In genomic region chr3:97299885-97300284, GRCm38 (mm10) we compare ENCODE assay signal across 16 mouse cellular contexts. TPM values are rescaled to one million over a fixed set of nuclear protein-coding genes. Genes with fewer than 3 reads are reported as not detected.
A peak's percentile ranks its signal among the peaks of the same experiment; 100 is the strongest.
DNase-seq lines count a peak whose midpoint lies in the region; ATAC-seq and TF ChIP-seq lines count a peak whose summit lies in the region.
"Had no signal": no experiment of that assay in that cellular context is flagged by ENCODE, and none has a peak within 500 bp of the region (broad histone marks: within the 10 kb centered on the region; RNA-seq: fewer than 3 reads in every experiment).

No protein-coding gene starts in this region.

- H3K79me2 ChIP-seq in MEL (ENCODE audit: control insufficient read depth, insufficient read depth, low read length, poor library complexity): no peaks in the 10 kb centered on the region

- H3K4me3 ChIP-seq in intestine, postnatal 0 days (ENCODE audit: low read depth, low read length): no peak overlapping the region
- H3K4me3 ChIP-seq in intestine, embryonic 16.5 days (ENCODE audit: low read length): no peak overlapping the region
- H3K4me3 ChIP-seq in lung, postnatal 0 days (ENCODE audit: low read depth, low read length): no peak overlapping the region
- no peak overlapping the region for H3K4me3 ChIP-seq in MEL (ENCODE audit: control insufficient read depth in 1 of 2, insufficient read depth in 1 of 2, low read depth in 2 of 2, low read length in 2 of 2)
- H3K4me3 ChIP-seq: erythroblast, embryonic 14.5 days; hindbrain, embryonic 10.5 days; midbrain, embryonic 15.5 days had no signal

- no peaks in the 10 kb centered on the region for H3K27me3 ChIP-seq in intestine, postnatal 0 days (replicated peaks; ENCODE audit: control insufficient read depth, insufficient read depth, low read length)
- H3K27me3 ChIP-seq in intestine, embryonic 16.5 days (replicated peaks; ENCODE audit: control insufficient read depth, insufficient read depth, low read length): no peaks in the 10 kb centered on the region
- H3K27me3 ChIP-seq in lung, postnatal 0 days (replicated peaks; ENCODE audit: insufficient read depth, low read length): no peaks in the 10 kb centered on the region
- peaks cover 5 to 14% of the 10 kb centered on the region in 2 experiments for H3K27me3 ChIP-seq in MEL (ENCODE audit: control insufficient read depth in 1 of 2, insufficient read depth in 2 of 2, low read length in 2 of 2)
- H3K27me3 ChIP-seq: heart, embryonic 12.5 days; midbrain, embryonic 15.5 days had no signal

- no peak overlapping the region for H3K4me2 ChIP-seq in intestine, postnatal 0 days (replicated peaks; ENCODE audit: low read depth)
- H3K4me2 ChIP-seq in intestine, embryonic 16.5 days (ENCODE audit: low read depth, low read length): no peak overlapping the region
- H3K4me2 ChIP-seq in lung, postnatal 0 days (replicated peaks; ENCODE audit: low read depth, low read length): no peak overlapping the region

- TF ChIP-seq RAD21 in MEL (IDR thresholded peaks at IDR 0.05; ENCODE audit: low read depth, low read length): peak; percentile 56

- ATAC-seq in intestine, postnatal 0 days: no peak
- no peak for ATAC-seq in intestine, embryonic 16.5 days
- no peak for ATAC-seq in lung, postnatal 0 days
- ATAC-seq: activated CD4-positive, CD25-positive, alpha-beta regulatory T cell, adult 4 months; midbrain, embryonic 15.5 days had no signal

- no peak overlapping the region for H3K27ac ChIP-seq in intestine, postnatal 0 days (ENCODE audit: low read depth, low read length)
- H3K27ac ChIP-seq in intestine, embryonic 16.5 days (ENCODE audit: low read length): no peak overlapping the region
- no peak overlapping the region for H3K27ac ChIP-seq in lung, postnatal 0 days (ENCODE audit: low read length)
- no peak overlapping the region for H3K27ac ChIP-seq in MEL (ENCODE audit: control insufficient read depth, low read depth, low read length)

- DNase-seq in lung, postnatal 0 days (ENCODE audit: low spot score): no peak
- no peak for DNase-seq in lung, postnatal 36 days
- DNase-seq in MEL (ENCODE audit: low read depth, low spot score): peak; percentile 38
- DNase-seq in T-cell, adult 2 months (ENCODE audit: low spot score): no peak
- DNase-seq in adrenal gland, adult (ENCODE audit: inconsistent age in 2 of 2, low spot score in 1 of 2): no peak
- DNase-seq: gastrocnemius, postnatal 25 days; kidney, postnatal 25 days; lung, adult 18-20 months; thymus, adult 2 months had no signal

- no peaks in the 10 kb centered on the region for H3K36me3 ChIP-seq in intestine, postnatal 0 days (ENCODE audit: control insufficient read depth, insufficient read depth)
- no peaks in the 10 kb centered on the region for H3K36me3 ChIP-seq in intestine, embryonic 16.5 days (ENCODE audit: control insufficient read depth, insufficient read depth, low read length)
- H3K36me3 ChIP-seq in lung, postnatal 0 days (ENCODE audit: insufficient read depth, low read length): no peaks in the 10 kb centered on the region
- H3K36me3 ChIP-seq in MEL (ENCODE audit: control insufficient read depth in 1 of 2, insufficient read depth in 2 of 2, low read length in 2 of 2): no peaks in the 10 kb centered on the region
- H3K36me3 ChIP-seq: heart, embryonic 12.5 days; hindbrain, embryonic 10.5 days; midbrain, embryonic 15.5 days had no signal

- no peaks in the 10 kb centered on the region for H3K4me1 ChIP-seq in intestine, postnatal 0 days (replicated peaks; ENCODE audit: control insufficient read depth, insufficient read depth, low read length)
- H3K4me1 ChIP-seq in intestine, embryonic 16.5 days (ENCODE audit: control insufficient read depth, insufficient read depth, low read length): peaks cover 11% of the 10 kb centered on the region
- no peaks in the 10 kb centered on the region for H3K4me1 ChIP-seq in lung, postnatal 0 days (ENCODE audit: insufficient read depth, low read depth, low read length)
- H3K4me1 ChIP-seq in MEL (ENCODE audit: control insufficient read depth in 1 of 2, insufficient read depth in 2 of 2, low read length in 2 of 2): no peaks in the 10 kb centered on the region

- peak; percentile 62 for TF ChIP-seq CTCF in intestine, postnatal 0 days (IDR thresholded peaks at IDR 0.05; ENCODE audit: low read depth)
- TF ChIP-seq CTCF in lung, postnatal 0 days (IDR thresholded peaks at IDR 0.05): peak; percentile 51
- peak; percentile 31 to 57 (median 46); a peak in 4 of 6 replicates for TF ChIP-seq CTCF in MEL (IDR thresholded peaks at IDR 0.05 in 2 of 3, conservative IDR thresholded peaks at IDR 0.05 in 1 of 3; ENCODE audit: control insufficient read depth in 1 of 3, insufficient read depth in 1 of 3, low read depth in 2 of 3, low read length in 3 of 3, poor library complexity in 1 of 3, severe bottlenecking in 1 of 3)

- TF ChIP-seq EP300 in lung, postnatal 0 days (IDR thresholded peaks at IDR 0.05): no peak
- TF ChIP-seq EP300 in MEL (IDR thresholded peaks at IDR 0.05; ENCODE audit: low read depth in 1 of 2, low read length in 2 of 2): no peak

- no peak overlapping the region for H3K9ac ChIP-seq in intestine, postnatal 0 days (ENCODE audit: low read depth, low read length)
- no peak overlapping the region for H3K9ac ChIP-seq in intestine, embryonic 16.5 days (ENCODE audit: low read depth, low read length)
- no peak overlapping the region for H3K9ac ChIP-seq in lung, postnatal 0 days (replicated peaks; ENCODE audit: low read depth)
- H3K9ac ChIP-seq in MEL (ENCODE audit: control insufficient read depth, low read depth, low read length, poor library complexity, severe bottlenecking): no peak overlapping the region
- H3K9ac ChIP-seq: midbrain, embryonic 15.5 days had no signal

- H3K9me3 ChIP-seq in intestine, postnatal 0 days (ENCODE audit: control insufficient read depth): no peaks in the 10 kb centered on the region
- no peaks in the 10 kb centered on the region for H3K9me3 ChIP-seq in intestine, embryonic 16.5 days (ENCODE audit: control insufficient read depth, low read length)
- H3K9me3 ChIP-seq in lung, postnatal 0 days (ENCODE audit: low read length): no peaks in the 10 kb centered on the region
- H3K9me3 ChIP-seq in MEL (replicated peaks; ENCODE audit: insufficient read depth, low read length): no peaks in the 10 kb centered on the region
- H3K9me3 ChIP-seq: midbrain, embryonic 15.5 days had no signal

- no peak for TF ChIP-seq POLR2A in MEL (IDR thresholded peaks at IDR 0.05; ENCODE audit: control insufficient read depth in 1 of 2, insufficient read depth in 1 of 2, low read depth in 1 of 2, low read length in 2 of 2, poor library complexity in 1 of 2)

TF ChIP-seq in MEL, 35 proteins besides CTCF, POLR2A, EP300 and RAD21:
- no peak for TF ChIP-seq NELFE (IDR thresholded peaks at IDR 0.05; ENCODE audit: low read depth, low read length)
- TF ChIP-seq GATA1 (IDR thresholded peaks at IDR 0.05; ENCODE audit: low read depth, low read length): no peak
- no peak; the same call in 1 of the 2 replicates for TF ChIP-seq ZC3H11A (IDR thresholded peaks at IDR 0.05; ENCODE audit: low read depth, low read length)
- no peak for TF ChIP-seq TBP (IDR thresholded peaks at IDR 0.05; ENCODE audit: low read depth, low read length)
- TF ChIP-seq ETS1 (IDR thresholded peaks at IDR 0.05; ENCODE audit: low read depth, low read length): no peak
- TF ChIP-seq SMC3 (IDR thresholded peaks at IDR 0.05; ENCODE audit: low read depth, low read length): peak; percentile 63
- TF ChIP-seq MAFK (IDR thresholded peaks at IDR 0.05; ENCODE audit: borderline replicate concordance, low read depth, low read length): no peak

RNA-seq across cellular contexts. Expression of gene Bcl9, which starts 2.2 kb away (rescaled TPM):
- 21.2 and 26.7 TPM in 2 replicates for polyA plus RNA-seq in intestine, postnatal 0 days (2015; fragmentation: Nextera tagmentation; extraction: Ambion mirVana)
- 35.9 and 37.4 TPM in 2 replicates for polyA plus RNA-seq in intestine, embryonic 16.5 days (2015; fragmentation: Nextera tagmentation; extraction: Ambion mirVana)
- polyA plus RNA-seq in lung, postnatal 0 days (2015; fragmentation: Nextera tagmentation; extraction: Ambion mirVana): 26.6 and 27.1 TPM in 2 replicates
- 2.1 and 4.6 TPM in 2 replicates for total RNA-seq in MEL (2012; rRNA removed)
- 10 to 100 TPM in 1 of 2 experiments, not detected in 1; 20.8 TPM for polyA plus RNA-seq in MEL (2012; ENCODE audit: insufficient read depth in 1 of 2, insufficient read length in 2 of 2, low read depth in 1 of 2, low replicate concordance in 2 of 2, missing spikeins in 1 of 2)
